Mouse (Mus musculus): Measurements from ENCODE around the gene Lcn12.

The Lcn12 gene

DNA sequence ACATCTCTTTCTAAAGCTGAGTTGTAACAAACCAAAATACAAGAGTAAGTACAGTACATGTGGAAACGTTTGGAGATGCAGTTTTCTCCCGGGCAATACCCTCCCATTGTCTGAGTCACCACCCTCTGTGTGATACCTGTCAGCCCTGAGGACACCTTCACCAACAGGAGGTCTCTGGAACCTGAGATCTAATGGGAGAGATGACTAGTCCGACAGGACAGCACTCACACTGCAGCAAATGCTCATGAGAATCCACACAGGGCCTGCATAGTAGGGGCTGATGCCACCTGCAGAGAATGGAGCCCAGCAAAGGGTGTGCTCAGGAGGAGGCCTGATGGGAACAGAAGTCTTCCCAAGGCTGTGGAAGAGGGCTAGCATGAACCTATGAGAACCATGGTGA lies 32.3 kb downstream of the Lcn12 start:
- DNase-seq (ENCODE audit: low read depth, low spot score), result no peak

DNA sequence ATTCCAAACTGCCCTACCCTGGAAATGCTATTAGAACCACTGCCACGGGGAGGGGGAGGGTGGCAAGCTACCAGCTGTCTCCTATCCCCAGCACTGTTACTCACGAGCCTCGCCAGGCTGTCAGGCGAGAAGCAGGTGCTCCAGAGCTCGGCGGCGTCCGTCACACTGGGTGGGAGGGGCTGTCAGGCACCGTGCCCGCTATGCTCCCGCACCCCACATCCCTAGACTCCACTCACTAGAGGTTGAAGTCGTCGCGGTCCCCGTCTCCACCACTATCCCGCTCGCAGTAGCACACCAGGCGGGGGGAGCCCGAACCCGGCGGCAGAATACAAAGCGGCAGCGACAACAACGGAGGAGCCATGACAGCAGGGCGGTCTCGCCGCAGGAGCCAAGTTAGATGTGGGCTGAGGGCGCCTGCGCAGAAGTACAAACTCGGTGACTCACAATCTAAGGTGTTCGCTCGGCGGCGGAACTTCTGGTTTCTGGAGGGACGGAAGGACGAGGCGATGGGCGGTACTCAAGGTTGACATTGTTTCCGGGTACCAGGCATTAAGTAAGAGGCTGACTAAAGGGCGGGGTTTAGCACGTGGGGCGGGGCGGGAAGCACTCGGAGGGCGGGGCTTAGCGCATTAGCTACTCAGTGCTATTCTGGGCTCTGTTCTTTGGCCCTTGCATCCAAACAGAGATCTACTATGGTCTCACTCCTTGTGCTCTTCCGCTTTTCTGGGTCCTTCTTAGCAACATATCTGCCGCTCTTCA lies 33.0 kb downstream of the Lcn12 start, which contains the start of gene Paxx:
TSS of gene Paxx (minus strand) at position 544 of the 759 bp plus-strand sequence.
- DNase-seq (ENCODE audit: low read depth, low spot score), result peak; percentile 99

DNA sequence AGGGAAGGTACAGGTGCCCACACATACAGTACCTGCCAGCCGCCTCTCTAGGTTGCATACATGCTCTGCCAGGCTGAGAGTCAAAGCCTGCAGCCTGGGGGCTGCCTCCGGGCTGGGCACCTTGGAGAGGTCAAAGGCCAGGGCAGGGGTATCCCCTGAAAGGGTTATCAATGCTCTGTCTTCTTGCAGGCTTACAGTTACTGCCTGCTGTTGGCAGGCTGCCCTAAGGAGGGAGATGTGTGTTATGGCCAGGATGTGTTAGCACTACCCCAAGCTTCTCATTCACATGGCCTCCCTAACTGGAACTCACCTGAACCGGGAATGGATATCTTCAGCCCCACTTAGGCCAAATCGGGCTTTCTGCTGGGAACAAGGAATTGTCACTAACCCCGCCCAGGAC lies 33.6 kb downstream of the Lcn12 start:
- DNase-seq (ENCODE audit: low read depth, low spot score), result peak; percentile 47

DNA sequence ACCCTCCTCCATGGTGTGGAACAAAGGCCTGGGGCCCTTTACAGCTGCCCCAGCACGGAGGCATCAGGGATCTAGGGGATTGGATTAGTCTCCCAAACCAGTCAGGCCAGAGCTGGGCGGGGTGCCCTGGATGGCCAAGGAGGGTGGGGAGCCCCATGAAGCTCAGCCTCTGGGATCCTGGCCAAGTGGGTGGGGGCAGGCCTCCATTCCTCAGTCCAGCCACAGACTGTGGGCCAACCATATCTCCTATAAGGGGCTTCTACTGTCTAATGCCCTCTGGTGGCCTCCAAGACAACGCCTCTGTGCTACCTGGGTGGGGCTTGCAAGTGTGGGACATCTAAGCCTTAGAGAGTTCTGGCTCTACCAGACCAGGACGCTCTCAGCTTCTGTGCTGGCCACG lies 34.8 kb downstream of the Lcn12 start:
- DNase-seq (ENCODE audit: low read depth, low spot score), result peak; percentile 39

DNA sequence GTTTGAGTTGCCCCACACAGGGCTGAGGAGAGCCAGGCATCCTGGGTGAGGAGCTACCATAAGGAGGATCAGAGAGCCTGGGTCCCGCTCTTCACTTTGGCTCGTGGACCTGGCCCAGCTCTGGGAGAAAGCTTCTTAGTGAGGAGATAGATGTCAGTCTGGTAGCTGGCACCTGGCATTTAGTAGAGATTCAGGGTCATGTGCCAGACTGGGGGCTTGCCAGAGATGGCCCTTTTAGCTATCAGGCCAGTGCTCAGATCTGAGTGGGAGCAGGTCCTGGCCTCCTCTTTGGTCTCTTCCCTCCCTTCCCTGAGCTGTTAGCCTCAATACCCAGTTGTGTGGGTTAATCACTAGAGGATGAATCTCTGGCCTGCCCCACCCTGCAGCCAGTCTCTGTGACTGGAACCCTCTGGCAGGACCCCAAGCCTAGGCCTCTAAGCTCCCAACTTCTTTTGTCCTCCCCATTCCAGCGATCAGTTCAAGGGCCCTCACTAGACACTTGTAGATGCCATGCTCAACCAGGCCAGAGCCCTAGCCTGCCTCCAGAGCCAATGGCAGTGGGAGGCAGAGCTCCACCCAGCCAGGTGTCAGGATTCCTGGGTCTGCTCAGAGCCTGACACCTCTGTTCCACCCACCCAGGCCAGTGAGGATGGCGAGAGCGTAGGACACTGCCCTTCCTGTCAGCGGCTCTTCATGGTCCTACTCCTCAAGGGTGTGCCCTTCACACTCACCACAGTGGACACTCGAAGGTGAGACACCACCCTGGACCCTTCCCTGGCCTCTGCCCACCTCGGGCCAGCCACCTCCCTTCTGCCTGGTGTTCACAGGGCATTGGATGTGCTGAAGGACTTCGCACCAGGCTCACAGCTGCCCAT lies 36.5 kb downstream of the Lcn12 start:
- DNase-seq (ENCODE audit: low read depth, low spot score), result no peak

DNA sequence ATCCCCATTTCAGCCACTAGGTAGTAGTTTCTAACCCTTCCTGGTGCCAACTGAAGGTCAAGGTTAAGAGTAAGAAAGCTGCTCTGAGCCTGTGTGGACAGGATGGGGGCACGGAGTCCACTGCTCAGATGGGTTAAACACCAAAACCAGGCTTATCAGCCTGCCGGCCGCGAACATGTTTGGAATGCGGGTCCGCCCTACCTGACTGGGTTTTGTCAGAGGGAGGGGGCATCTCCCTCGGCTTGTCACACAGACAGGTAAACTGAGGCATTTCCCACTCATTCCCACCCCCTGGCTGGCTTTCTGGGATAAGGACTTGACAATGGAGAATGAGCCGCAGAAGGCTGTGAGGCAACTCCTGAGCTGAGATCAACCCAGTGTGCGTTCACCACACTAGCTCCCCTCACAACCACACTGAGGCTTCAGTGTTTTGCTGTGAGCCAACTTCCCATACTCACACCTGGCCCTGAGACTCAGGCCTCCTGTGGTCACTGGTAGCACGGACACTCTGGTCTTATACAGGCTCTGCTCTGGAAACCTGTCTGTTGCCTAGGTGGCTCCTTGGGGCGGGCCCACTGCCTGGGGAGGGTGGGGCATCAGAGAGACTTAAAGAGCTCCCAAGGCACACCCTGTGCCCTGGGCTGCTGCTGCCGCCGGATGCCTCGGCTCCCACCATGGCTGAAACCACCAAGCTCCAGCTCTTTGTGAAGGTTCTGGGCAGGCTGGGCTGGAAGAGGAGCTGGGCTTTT lies 37.3 kb downstream of the Lcn12 start, which contains the start of gene Clic3:
TSS of gene Clic3 (plus strand) at position 634 of the 749 bp plus-strand sequence.
- no peak for DNase-seq (ENCODE audit: low read depth, low spot score)

DNA sequence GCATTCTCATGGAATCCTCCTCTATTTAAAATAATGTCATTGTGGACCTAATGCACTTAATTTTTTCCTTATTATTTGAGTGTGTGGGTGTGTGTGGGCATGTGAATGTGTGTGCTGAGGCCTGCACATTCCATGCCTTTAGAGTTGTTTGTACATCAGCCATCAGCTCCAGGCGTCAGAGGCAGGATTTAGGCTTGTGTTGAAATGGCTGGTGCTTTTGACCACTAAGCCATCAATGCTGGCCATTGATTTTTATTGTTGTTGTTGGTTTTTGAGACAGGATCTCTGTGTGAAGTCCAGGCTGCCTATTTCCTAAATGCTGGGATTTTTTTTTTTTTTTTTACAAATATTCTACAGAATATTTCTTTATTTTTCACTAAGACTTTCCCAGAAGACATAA lies 40.8 kb downstream of the Lcn12 start:
- no peak for DNase-seq (ENCODE audit: low read depth, low spot score)

DNA sequence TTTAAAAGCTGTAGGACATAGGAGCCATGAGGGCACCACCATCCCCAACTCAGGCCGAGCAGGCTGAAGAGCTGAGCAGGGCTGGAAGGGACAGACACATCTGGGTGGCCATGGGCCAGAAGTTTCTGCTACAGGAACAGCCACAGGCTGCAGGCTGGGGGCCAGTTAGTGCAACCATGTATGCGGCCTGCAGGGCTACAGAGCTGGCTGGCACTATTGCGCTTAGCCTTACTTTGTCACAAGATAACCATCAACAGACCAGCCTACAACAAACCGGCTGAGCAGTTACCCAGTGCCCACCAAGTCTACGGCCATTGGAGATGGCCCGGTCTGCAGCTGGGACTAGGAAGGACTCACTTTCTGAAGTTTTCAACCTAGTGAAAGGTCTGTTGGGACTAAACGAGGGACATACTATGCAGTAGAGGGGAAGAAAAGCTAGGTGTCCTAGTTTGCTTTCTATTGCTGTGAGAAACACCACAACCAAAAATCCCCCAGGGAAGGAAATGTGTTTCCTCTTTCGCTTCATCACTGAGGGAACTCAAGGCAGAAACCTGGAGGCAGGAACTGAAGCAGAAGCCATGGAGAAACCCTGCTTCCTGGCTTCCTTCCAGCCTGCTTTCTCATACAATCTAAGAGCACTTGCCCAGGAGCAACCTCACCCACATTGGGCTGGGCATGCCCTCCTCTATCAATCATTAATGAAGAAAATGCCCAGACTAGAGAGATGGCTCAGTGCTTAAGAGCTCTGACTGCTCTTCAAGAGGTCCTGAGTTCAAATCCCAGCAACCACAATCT lies 42.7 kb downstream of the Lcn12 start:
- DNase-seq (ENCODE audit: low read depth, low spot score), result no peak

DNA sequence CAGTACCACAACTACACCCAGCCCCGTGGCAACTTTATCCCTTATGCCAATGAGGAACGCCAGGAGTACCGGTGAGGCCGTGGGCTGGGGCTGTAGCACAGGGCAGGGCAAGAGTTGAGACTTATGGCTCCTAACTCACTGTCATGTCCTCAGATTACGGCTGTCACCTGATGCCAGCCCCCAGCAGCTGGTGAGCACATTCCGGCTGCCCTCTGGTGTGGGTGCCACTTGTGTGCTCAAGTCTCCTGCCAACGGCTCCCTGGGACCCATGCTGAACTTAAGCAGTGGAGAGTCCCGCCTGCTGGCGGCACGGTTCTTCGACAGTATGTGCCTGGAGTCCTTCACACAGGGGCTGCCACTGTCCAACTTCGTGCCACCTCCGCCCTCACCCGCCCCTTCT lies 51.0 kb downstream of the Lcn12 start:
- DNase-seq (ENCODE audit: low read depth, low spot score), result no peak

DNA sequence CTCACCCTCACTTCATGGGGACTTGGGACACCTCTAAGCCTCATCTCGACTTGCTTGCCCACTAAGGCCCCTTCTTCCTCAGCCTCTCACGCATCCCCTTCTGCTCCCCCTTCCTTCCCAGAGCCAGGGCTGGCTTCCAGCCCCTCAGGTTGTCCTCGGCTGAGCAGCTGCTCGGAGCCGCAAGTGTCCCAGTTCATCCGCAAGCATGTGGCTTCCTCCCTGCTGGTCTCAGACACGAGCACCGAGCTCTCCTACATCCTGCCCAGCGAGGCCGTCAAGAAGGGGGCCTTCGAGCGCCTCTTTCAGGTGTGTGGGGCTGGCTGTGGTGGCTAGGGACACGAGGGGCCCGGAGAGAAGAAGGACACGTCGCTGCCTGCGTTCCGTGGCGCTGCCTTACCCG lies 52.6 kb downstream of the Lcn12 start:
- DNase-seq (ENCODE audit: low read depth, low spot score), result no peak

Data from 3T3-L1 (cell line).